Mouse (Mus musculus) stomach, embryonic 14.5 days (tissue): ENCODE data around the gene Hhatl. TPM values are rescaled to one million over a fixed set of nuclear protein-coding genes. Genes with fewer than 3 reads are reported as not detected.

ENCODE experiments used
- ATAC-seq: fragments of 200-750 bp; cut with Nextera tagmentation; 2 replicates; pipeline ENCODE4 v1.8.0; 2017; ENCODE audit warnings: low read depth, moderate TSS enrichment; ENCODE audit not compliant: insufficient number of reproducible peaks, insufficient read depth, low FRiP score
- H3K27ac ChIP-seq: fragments of 300-500 bp; sonication (generic); 2 replicates; pipeline ENCODE4 v1.5.1; 2014; ENCODE audit warnings: mild to moderate bottlenecking, low read length, moderate library complexity, mixed read lengths
- H3K27me3 ChIP-seq: fragments of 300-500 bp; sonication (generic); 2 replicates; pipeline ENCODE4 v1.6.1; 2014; ENCODE audit warnings: low read length, control low read depth, mixed read lengths; ENCODE audit not compliant: control insufficient read depth, insufficient read depth
- H3K36me3 ChIP-seq: fragments of 300-500 bp; sonication (generic); 2 replicates; pipeline ENCODE4 v1.6.1; 2014; ENCODE audit warnings: mild to moderate bottlenecking, control low read depth, low read length, moderate library complexity, mixed read lengths; ENCODE audit not compliant: control insufficient read depth, insufficient read depth
- H3K4me1 ChIP-seq: fragments of 300-500 bp; sonication (generic); 2 replicates; pipeline ENCODE4 v1.6.1; 2014; ENCODE audit warnings: low read length, control low read depth, mixed read lengths; ENCODE audit not compliant: control insufficient read depth, insufficient read depth
- H3K4me2 ChIP-seq: fragments of 300-500 bp; sonication (generic); replicated peaks from 2 replicates; pipeline ENCODE4 v1.6.1; 2014; ENCODE audit warnings: low read depth, low read length, control low read depth
- H3K4me3 ChIP-seq: fragments of 300-500 bp; sonication (generic); 2 replicates; pipeline ENCODE4 v1.5.1; 2014; ENCODE audit warnings: low read depth, low read length, control low read depth
- H3K9ac ChIP-seq: fragments of 300-500 bp; sonication (generic); replicated peaks from 2 replicates; pipeline ENCODE4 v1.6.1; 2014; ENCODE audit warnings: low read depth, mild to moderate bottlenecking, control low read depth, low read length, moderate library complexity, mixed read lengths
- H3K9me3 ChIP-seq: fragments of 300-500 bp; sonication (generic); 2 replicates; pipeline ENCODE4 v1.6.1; 2016; ENCODE audit warnings: low read depth, low read length, control low read depth; ENCODE audit not compliant: control insufficient read depth
- WGBS: fragments of 180-500 bp; shearing (Covaris S2); extraction: QIAGEN DNeasy Blood & Tissue Kit; methylation state at CpG from one replicate; pipeline ENCODE4 v1.1.7; 2014; 5-methylcytosine and 5-hydroxymethylcytosine counted together
- polyA plus RNA-seq: library from polyadenylated mRNA; unstranded; fragments of >200 nt; fragmentation: Nextera tagmentation; extraction: Ambion mirVana; gene quantifications from 2 replicates; pipeline ENCODE4 v1.2.1, GENCODE M21; 2014

Hhatl gene
- polyA plus RNA-seq, 1 experiment from 2014 or later = 1.1 TPM

GRCm38 (mm10) chr9:121760271-121761090, 31.8 kb downstream of the Hhatl start:
- ATAC-seq = peak; percentile 62
- Histone ChIP-seq H3K4me2 (peak overlapping the region; percentile 91), H3K9me3 (no peaks in the 10 kb centered on the region), H3K4me3 (peak overlapping the region; percentile 87), H3K27ac (peak overlapping the region; percentile 92), H3K27me3 (no peaks in the 10 kb centered on the region), H3K36me3 (peaks cover 31% of the 10 kb centered on the region), H3K4me1 (peaks cover 31% of the 10 kb centered on the region), H3K9ac (peak overlapping the region; percentile 87)
- WGBS = 2% methylated on average over 43 of the region's 43 CpGs

- Histone ChIP-seq H3K9me3 (no peaks in the 10 kb centered on the region), H3K27me3 (no peaks in the 10 kb centered on the region), H3K4me2 (peak within 1 kb of the TSS; percentile 91), H3K4me1 (peaks cover 31% of the 10 kb centered on the region), H3K4me3 (peak within 1 kb of the TSS; percentile 87), H3K9ac (peak within 1 kb of the TSS; percentile 87), H3K36me3 (peaks cover 33% of the 10 kb centered on the region), H3K27ac (peak within 1 kb of the TSS; percentile 92)
- ATAC-seq = peak; percentile 79
- WGBS = under 1% methylated on average over 87 of the region's 97 CpGs
These were observed 32.9 kb downstream of the Hhatl start, which contains the start of gene Zfp651 for GRCm38 (mm10) chr9:121759091-121760081. TSS of gene Zfp651 (plus strand) at chr9:121759330.

- H3K27ac ChIP-seq = 0 out of 2 replicates have a peak overlapping the region, but pooled peaks have one; percentile 33
These were observed 34.2 kb downstream of the Hhatl start for GRCm38 (mm10) chr9:121757835-121758814.

GRCm38 (mm10) chr9:121757432-121757831, 34.9 kb downstream of the Hhatl start:
- Histone ChIP-seq H3K4me1 (peaks cover 31% of the 10 kb centered on the region), H3K36me3 (peaks cover 34% of the 10 kb centered on the region), H3K9ac (no peak overlapping the region), H3K27ac (no peak overlapping the region), H3K4me2 (no peak overlapping the region), H3K27me3 (no peaks in the 10 kb centered on the region), H3K9me3 (no peaks in the 10 kb centered on the region), H3K4me3 (no peak overlapping the region)
- 60% methylated on average over 3 of the region's 3 CpGs for WGBS
- no peak for ATAC-seq

More at GRCm38 (mm10) chr9:121757835-121758814, 34.2 kb downstream of the Hhatl start:
- no peaks in the 10 kb centered on the region for H3K9me3 ChIP-seq
- H3K36me3 ChIP-seq = peaks cover 34% of the 10 kb centered on the region
- peaks cover 31% of the 10 kb centered on the region for H3K4me1 ChIP-seq
- peak overlapping the region; percentile 87 for H3K4me3 ChIP-seq
- no peak overlapping the region for H3K9ac ChIP-seq
- WGBS = 46% methylated on average over 10 of the region's 10 CpGs
- no peak for ATAC-seq
- H3K27me3 ChIP-seq = no peaks in the 10 kb centered on the region
- peak overlapping the region; percentile 91 for H3K4me2 ChIP-seq

GRCm38 (mm10) chr9:121756785-121757184, 35.5 kb downstream of the Hhatl start:
- Histone ChIP-seq H3K4me1 (peaks cover 30% of the 10 kb centered on the region), H3K9ac (no peak overlapping the region), H3K36me3 (peaks cover 41% of the 10 kb centered on the region), H3K9me3 (no peaks in the 10 kb centered on the region), H3K4me2 (no peak overlapping the region), H3K27me3 (no peaks in the 10 kb centered on the region), H3K27ac (no peak overlapping the region), H3K4me3 (no peak overlapping the region)
- ATAC-seq = no peak
- WGBS = 84% methylated on average over 3 of the region's 3 CpGs

GRCm38 (mm10) chr9:121754624-121755023, 37.7 kb downstream of the Hhatl start:
- no peak overlapping the region for H3K4me2 ChIP-seq
- no peak overlapping the region for H3K4me3 ChIP-seq
- no peak overlapping the region for H3K27ac ChIP-seq
- no peak for ATAC-seq
- peaks cover 15% of the 10 kb centered on the region; the same call in 1 of the 2 replicates for H3K4me1 ChIP-seq
- H3K9ac ChIP-seq = no peak overlapping the region
- H3K27me3 ChIP-seq = no peaks in the 10 kb centered on the region
- H3K9me3 ChIP-seq = no peaks in the 10 kb centered on the region
- H3K36me3 ChIP-seq = peaks cover 61% of the 10 kb centered on the region
- 92% methylated on average over 3 of the region's 3 CpGs for WGBS

GRCm38 (mm10) chr9:121752774-121753173, 39.5 kb downstream of the Hhatl start:
- Histone ChIP-seq H3K9me3 (no peaks in the 10 kb centered on the region), H3K4me3 (no peak overlapping the region), H3K36me3 (peaks cover 79% of the 10 kb centered on the region), H3K27me3 (no peaks in the 10 kb centered on the region), H3K27ac (no peak overlapping the region), H3K4me1 (peaks cover 2% of the 10 kb centered on the region; the same call in 1 of the 2 replicates), H3K4me2 (no peak overlapping the region), H3K9ac (no peak overlapping the region)
- WGBS = 95% methylated on average over 9 of the region's 9 CpGs
- no peak for ATAC-seq
